Mouse (Mus musculus): ENCODE measurements around the gene Efna4.

DNA sequence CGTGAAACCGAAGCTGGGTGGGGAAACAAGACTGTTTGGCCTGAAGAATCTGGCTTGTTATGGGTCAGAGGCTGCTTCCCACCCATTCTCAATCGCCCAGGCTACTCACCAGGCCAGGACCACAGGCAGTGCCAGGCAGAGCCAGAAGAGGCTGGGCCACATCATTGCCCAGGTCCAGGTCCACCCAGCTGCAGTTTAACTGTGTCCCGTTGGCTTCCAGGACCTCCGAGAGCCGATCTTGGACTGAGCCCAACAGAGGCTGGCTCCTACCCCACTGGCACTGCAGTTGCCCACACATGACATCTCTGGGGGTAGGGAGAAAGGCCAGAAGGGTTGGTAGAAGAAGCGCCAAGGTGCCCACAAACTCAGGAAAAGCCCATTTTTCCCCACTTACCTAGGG lies 5.5 kb upstream of the Efna4 start:
- no peak for TF ChIP-seq CTCF (IDR thresholded peaks at IDR 0.05; ENCODE audit: borderline replicate concordance, insufficient read depth, low read depth, low read length)
- no peak for TF ChIP-seq POLR2A (IDR thresholded peaks at IDR 0.05; ENCODE audit: borderline replicate concordance, insufficient read depth, low read length)
